Mouse (Mus musculus) G1E (cell line): ENCODE results near the gene Abca17.

ENCODE experiments used
- CTCF ChIP-seq: IDR thresholded peaks from 2 replicates; pipeline ENCODE4 v1.5.1; 2012; ENCODE audit warnings: low read depth, low read length, inconsistent platforms, mixed read lengths
- GATA1 ChIP-seq: IDR thresholded peaks from 2 replicates; pipeline ENCODE4 v1.6.1; 2012; ENCODE audit warnings: borderline replicate concordance, low read length, inconsistent platforms, mixed read lengths
- GATA2 ChIP-seq: IDR thresholded peaks from 2 replicates; pipeline ENCODE4 v1.6.1; 2012; ENCODE audit warnings: low read depth, low read length, inconsistent platforms, borderline replicate concordance
- POLR2AphosphoS5 ChIP-seq: IDR thresholded peaks from 2 replicates; pipeline ENCODE4 v1.6.1; 2012; ENCODE audit warnings: low read depth, low read length, inconsistent platforms; ENCODE audit not compliant: insufficient replicate concordance
- TAL1 ChIP-seq: conservative IDR thresholded peaks from 2 replicates; pipeline ENCODE4 v1.6.1; 2012; ENCODE audit warnings: low read depth, low read length, inconsistent platforms, mixed read lengths

DNA sequence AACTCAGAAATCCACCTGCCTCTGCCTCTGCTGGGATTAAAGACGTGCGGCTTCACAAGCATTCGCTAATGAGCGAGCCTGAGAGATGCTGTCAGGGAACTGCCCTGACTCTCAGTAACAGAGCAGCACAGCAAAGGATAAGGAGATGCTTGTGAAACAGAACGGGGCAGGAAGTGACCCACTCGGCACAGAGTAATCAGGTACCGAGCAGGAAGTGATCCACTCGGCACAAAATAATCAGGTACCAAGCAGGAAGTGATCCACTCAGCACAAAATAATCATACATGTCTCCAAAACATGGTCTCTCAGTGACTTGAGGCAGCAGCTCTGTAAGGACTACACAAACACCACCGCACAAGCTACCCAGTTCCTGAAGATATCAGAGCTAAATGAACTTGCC is 62.4 kb downstream of the Abca17 start:
- TF ChIP-seq CTCF: no peak
- TF ChIP-seq GATA1: no peak
- TF ChIP-seq TAL1: no peak
- no peak for TF ChIP-seq GATA2
- TF ChIP-seq POLR2AphosphoS5: no peak
